Mouse (Mus musculus): ENCODE measurements around the gene Lama5.
A peak's percentile ranks its signal among the peaks of the same experiment; 100 is the strongest.
"Not testable (repeated sequence)": the region's sequence is repeated elsewhere in the genome, so short reads cannot be mapped to it uniquely, and the experiment has no call there.

The Lama5 gene

DNA sequence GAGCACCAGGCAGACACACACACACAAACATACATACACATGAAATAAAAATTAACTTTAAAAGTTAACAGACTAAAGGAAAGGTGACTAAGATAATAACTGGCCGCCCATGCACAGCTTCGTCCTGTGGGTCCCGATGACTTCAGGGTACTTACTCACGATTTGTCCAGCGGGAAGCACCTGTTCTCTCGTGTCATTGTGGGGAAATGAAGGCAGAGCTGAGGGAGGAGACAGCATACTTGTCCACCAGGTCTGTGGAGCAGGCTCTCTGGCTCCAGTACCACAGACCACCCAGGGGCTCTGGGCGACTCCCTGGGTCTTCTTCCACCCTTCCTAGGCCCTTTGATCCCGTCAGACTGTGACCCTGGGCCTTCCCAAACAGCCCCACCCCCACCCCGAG, 24.4 kb downstream of the Lama5 start:
- DNase-seq (ENCODE audit: extremely low read depth, insufficient read length, low spot score): no peak

DNA sequence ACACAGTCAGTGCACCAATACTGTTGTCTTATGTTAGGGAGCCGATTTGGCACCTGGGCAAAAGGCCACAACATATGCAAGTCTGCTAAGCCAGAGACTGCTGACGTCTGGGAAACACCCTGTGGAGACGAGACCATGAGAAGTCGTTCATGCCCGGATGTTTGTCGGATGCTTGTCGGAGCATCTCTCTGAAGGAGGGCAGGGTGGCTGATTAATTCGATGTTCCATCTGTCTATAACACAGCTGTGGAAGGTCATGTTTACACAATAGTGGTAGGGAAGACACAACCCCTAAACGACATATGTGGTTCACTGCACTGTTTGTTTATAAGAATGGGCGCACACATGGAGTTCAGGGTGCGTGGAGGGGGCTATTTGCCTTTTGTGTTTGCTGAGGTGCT, 25.0 kb downstream of the Lama5 start:
- no peak for DNase-seq (ENCODE audit: extremely low read depth, insufficient read length, low spot score)

DNA sequence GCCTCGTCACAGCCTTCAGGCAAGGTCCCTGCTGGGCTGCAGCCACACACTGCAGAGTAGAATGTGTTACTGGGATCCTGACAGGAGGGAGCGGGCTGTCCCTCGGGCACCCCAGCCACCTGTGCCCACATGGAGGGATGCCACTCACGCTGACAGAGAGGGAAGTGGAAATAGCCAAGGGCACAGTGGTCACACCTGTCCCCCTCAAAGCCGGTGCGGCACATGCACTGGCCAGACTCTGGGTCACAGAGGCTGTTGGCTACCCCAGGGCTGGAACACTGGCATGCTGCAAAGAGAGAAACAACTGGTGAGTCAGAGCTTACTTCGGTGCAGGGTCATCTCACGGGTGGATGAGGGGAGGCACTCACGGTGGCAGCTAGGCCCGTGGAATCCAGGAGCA, 26.9 kb downstream of the Lama5 start:
- no peak for DNase-seq (ENCODE audit: extremely low read depth, insufficient read length, low spot score)

DNA sequence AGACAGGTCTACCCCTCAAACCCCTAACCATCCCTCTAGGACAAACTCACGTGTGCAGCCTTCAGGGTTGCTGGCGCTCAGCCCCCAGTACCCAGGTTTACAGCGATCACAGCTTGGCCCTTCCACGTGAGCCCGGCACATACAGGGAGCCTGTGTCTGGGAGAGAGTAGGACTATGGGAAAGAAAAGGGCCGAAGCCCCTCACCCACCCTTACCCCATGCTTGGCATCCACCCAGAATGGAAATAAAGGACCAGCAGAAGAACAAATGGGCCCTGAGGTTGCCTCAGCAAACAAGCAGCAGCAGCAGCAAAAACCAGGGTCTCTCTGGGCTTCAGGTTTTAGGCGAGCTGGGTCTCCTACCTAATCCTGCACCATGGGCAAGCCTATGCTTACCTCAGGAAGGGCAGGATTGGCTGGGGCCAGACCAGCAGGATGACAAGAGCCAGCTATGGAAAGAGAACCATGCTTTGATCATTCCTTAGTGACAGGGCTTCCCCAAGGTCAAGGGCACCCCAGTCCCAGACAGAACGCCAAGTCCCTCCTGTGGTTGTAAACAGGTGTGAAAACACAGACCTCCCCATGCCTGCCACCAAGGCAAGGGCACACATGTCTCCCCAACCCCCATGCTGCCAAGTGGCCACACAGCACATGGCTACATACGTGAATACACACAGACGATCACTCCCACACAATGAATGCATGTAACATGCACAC, 28.2 kb downstream of the Lama5 start:
- no peak for DNase-seq (ENCODE audit: extremely low read depth, insufficient read length, low spot score)

DNA sequence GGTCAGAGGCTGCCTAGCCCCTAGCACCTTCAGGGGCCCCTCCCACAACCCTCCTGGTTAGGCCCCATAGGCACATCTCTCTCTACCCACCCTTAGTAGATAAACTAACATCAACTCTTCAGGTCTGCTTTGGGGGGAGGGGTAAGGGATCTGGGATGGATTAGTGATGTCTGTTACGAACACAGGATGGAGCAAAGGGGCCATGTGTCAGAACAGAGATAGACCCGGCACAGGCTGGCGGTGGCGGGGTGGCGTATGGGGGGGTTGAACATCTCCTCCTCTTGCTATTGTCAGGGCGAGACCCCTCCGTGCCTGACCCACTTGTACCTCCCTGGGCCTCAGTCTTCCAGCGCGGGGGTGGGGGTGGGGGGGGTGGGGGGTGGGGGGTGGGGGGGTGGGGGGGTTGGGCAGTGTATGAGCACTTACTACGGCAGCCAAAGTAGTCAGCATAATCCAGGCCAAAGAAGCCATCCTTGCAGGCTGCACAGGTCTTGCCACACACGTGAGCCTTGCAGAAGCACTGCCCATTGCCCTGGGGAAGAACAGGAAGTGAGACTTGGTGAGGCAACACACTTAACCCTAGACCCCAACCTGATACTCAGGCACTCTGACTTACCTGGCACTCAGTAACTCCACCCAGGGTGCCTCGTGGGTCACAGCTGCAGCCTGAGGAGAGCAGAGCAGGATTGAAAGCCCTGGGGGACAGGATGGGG, 28.9 kb downstream of the Lama5 start:
- no peak for DNase-seq (ENCODE audit: extremely low read depth, insufficient read length, low spot score)

DNA sequence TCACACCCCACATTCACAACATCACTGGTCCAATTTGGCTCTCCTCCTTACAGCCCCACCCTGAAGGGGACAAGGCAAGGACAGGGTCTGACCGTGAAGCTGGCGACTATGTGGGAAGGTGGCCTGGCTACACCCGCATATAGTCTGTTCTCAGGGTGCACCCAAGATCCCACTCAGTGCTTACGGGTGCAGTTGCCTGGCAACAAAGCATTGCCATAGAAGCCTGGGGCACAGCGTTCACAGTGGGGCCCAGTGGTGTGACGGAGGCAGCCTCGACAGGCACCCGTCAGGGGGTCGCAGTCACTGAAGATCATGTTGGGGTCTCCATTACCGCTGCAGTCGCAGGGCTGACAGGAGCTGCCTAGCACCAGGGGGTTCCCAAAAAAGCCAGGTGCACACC, 38.3 kb downstream of the Lama5 start:
- no peak for DNase-seq (ENCODE audit: extremely low read depth, insufficient read length, low spot score)

DNA sequence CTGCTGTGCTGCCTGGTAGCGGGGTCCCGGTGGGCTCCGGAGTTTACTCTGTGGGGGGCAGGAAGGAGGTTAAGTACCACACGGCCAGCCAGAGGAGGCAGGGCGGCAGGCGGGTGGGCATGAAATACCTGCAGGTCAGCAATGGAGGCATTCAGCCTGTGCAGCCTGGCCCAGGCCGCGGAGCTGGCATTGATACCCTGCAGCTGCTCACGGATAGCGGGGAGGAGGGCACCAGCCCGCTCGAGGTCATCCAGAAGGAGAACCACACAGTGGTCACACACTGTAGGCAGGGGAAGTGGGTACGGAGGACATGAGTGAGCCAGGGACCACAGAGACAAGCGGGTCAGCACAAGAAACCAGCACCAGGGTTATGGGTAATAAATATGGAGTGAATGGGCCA, 40.0 kb downstream of the Lama5 start:
- DNase-seq (ENCODE audit: extremely low read depth, insufficient read length, low spot score): no peak

DNA sequence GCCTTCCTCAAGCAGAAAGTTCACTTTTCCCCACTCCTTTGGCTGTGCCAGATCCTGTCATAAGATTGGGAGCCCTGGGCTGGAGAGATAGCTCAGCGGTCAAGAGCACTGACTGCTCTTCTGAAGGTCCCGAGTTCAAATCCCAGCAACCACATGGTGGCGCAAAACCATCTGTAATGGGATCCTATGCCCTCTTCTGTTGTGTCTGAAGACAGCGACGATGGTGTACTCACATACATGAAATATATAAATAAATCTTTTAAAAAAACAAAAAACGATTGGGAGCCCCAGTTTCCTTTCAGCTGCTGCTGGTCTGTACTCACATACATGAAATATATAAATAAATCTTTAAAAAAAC, 40.9 kb downstream of the Lama5 start:
- DNase-seq (ENCODE audit: extremely low read depth, insufficient read length, low spot score): no peak

DNA sequence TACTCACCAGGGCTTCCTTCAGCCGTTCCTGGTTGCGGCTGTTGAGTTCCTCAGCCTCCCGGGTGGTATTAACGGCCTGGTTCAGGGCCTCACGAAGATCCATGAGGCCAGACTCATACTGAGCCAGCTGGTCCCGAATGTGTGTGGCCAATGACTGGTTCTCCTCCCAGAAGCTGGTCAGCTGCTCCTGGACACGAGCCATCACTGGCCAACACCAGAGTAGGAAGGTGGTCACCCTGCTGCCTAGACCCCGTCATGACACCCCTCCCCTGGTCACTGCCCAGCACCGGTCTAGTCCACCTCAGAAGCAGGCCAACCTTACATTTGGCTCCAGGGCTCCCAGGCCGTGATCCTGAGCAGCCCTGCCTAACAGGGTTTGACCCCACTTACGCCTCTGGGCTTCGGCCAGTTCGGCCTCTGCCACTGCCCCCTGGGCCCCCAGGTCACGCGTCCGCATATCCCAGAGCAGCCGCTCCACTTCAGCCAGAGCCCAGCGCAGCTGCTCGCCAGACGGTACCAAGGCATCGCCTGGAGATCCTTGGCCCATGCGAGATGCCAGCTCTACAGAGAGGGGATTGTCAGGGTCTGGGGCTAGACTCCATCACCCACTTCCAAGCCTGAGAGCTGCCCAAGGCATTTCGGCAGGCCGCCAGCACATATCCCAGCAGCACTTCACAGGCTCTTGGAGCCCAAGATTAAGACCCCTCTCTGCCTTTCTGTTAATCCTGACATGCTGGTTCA, 41.5 kb downstream of the Lama5 start:
- DNase-seq (ENCODE audit: extremely low read depth, insufficient read length, low spot score): no peak

DNA sequence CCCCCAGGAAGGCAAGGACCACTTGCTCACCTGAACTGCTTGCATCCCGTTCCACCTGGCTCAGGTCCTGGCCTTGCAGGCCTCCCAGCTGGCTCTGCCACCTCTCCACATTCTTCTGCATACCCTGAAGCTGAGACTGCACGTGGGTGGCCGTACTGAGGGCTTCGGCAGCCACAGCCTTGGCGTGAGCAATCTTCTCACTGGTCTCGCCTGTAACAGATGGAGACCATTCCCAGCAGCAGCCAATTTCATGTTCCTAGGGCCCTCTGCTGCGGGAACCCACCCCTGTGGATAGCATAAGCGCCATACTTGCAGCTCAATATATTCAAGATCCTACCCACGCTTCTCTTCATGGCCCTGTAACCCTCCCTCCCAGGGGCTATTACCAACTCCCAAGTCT, 44.1 kb downstream of the Lama5 start:
- no peak for DNase-seq (ENCODE audit: extremely low read depth, insufficient read length, low spot score)

DNA sequence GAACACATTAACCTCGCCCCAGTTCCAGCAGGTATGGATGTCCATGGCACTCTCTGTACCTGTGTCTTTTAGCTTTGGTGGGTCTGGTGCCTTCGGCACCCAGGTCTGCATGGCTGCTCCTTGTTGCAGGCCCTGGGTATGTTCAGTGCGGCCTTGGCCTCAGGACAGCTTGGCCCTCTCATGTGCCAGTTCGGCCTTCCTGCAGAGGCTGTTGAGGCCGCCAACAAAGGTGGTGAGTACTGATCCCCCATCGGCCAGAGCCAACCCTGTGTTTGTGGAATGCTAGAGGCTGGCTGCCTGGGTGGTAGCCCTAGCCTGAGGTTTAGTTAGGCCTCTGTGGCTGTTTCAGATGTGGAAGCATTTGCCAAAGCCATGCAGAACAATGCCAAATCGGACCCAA, 49.9 kb downstream of the Lama5 start:
- no peak for DNase-seq (ENCODE audit: extremely low read depth, insufficient read length, low spot score)

DNA sequence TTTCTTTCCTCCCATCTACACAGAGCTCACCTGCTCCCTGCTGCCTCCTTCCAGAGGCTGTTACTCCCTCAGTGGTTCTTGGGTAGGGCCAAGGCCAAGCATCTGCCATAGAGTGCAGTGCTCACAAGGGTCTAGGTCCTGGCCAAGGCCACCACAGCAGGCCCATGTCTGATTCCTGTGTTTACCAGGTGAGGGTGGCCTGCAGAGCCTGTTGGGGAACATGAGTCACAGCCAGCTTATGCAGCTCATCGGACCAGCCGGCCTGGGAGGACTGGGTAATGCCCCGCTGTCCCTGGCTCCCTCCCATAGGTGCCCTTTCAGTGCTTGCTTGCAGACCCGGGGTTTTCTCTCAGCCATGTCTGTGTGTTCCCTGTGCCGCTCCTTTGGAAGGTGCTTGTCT, 51.5 kb downstream of the Lama5 start:
- DNase-seq (ENCODE audit: extremely low read depth, insufficient read length, low spot score): no peak

DNA sequence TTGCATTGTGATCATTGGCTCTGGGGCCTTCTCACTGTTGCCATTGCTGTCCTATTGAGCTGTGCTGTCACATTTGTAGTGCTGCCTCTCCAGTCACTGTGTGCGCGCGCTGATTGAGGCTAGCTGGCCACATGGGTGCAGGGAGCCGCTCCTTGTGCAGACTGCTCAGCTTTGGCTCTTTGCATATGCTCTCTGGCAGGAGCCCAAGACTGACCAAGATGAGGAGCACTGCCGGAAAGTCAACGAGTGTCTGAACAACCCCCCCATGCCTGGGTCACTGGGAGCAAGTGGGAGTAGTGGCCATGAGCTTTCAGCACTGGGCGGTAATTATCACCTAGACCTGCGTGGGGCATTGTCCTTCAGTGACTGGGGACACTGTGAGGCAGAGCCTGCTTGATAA, 51.9 kb downstream of the Lama5 start:
- not testable (repeated sequence) for DNase-seq (ENCODE audit: extremely low read depth, insufficient read length, low spot score)

DNA sequence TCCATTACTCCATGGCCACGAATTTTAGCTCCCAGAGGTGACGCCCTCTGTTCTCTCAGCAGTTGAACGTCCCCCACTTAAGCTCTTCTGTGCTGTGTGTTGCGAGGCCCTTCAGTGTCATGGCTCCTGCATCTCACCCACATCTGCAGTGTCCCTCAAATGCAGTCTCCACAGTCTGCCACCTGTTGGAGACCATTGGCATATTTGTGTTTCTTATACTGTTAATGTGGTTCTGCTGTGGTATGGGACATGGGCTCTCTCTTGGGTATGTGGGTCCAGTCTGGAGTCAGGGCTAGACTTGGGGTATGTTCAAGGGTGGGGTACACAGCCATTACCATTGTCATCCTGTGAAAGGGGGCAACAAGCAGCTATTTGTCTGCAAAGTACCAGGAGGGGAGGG, 52.5 kb downstream of the Lama5 start:
- no peak for DNase-seq (ENCODE audit: extremely low read depth, insufficient read length, low spot score)

DNA sequence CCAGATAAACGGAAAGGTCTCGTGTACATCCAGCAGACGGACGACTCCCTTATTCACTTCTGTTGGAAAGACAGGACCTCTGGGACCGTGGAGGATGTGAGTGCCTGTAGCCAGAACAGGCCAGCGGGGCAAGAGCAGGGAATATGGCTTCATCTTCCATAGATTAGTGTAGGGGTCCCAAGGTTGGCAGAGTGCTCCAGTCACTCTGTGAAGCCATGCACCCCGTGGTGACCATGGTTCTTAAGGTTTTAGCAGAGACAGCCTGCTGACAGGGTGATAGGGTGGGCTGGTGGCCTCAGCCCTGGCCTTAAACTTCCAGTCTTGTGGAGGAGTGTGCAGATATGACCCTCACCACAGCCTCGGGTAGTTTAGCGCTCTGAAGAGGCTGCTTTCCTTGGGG, 53.5 kb downstream of the Lama5 start:
- DNase-seq (ENCODE audit: extremely low read depth, insufficient read length, low spot score): no peak

DNA sequence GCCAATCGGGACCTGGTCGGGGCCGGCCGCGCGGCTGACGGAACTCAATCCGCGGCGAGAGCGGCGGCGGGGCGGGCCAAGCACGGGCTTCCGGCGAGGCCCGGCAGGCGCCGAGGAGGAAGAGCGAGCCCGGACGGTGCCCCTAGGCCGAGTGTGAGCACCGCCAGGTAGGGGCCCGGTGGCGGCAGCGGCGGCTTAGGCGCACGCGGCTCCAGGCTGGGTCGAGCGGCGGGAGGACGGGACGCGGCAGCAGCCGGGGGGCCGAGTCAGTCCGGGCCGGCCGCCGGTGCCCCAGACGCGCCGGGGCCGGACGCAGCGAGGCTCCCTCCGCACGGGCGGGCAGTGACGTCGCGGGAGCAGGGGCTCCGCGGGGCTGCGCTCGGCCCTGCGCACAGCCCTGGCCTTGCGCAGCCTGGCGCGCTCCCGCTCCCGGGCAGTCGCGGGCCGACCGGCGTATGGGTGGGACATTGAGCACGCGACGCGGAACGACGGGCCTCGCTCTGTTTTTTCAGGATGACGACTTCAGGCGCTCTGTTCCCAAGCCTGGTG, 54.1 kb downstream of the Lama5 start:
- no peak for DNase-seq (ENCODE audit: extremely low read depth, insufficient read length, low spot score)

DNA sequence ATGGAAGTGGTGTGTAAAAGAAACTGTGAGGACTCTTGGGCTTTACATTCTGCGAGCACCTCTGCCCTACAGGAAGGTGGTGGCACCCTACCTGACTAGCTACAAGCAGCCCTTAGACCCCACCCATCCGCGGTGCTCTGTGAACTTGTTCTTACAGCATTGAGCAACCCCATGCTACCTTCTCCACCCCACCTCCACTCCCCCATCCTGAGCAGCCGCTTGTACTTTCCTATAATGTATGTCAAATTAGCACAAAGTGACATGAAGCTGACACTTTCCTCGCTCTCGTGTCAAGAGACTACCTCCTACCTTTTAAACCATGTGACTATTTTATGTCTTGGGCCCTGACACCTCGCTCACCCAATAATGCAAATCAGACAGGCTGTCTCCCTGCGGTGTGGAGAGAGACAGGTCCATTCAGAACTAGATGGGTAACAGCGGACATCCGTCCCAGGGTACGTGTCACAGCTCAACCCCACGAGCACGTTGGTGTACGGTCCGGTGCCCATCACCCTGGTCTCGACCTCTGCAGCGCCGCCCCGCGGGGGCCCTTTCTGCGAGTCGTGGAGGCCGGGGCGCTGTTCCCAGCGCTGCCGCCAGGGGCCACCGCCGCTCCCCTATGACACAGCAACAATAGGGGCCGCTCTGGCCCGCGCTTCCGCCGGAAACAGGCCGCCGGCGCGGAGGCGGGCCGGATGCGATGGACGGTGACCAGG, 54.7 kb downstream of the Lama5 start, which contains the start of gene Adrm1:
TSS of gene Adrm1 (plus strand) at position 680 of the 716 bp plus-strand sequence.
- peak; percentile 97 for DNase-seq (ENCODE audit: extremely low read depth, insufficient read length, low spot score)

DNA sequence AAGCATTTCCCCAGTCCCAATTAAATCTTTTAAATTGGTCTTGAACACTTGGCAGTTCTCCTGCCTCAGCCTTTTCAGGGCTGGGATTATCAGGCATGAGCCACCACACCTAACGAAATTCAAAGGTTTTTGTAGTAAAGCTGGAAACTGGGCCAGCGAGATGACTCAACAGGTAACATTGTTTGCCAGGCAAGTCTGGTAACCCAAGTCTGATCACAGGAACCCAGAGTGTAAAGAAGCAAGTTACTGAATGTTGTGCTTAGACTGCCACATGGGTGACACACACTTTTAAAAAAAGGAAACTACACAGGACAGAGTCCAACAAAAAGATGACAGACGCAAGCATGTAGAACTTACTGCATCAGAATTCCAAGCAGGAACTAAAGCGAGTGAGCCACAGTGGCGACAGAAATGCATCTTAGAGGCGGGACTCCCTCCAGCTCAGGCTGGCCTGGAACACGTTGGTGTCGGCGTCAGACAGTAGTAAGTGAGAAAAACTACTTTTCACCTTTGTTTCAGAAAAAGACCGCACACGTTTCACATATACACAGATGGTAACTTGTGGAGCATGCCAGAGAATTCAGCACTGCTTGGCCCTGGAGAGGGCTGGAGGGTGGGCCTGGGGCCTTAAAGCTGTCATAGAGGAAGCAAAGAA, 55.4 kb downstream of the Lama5 start:
- no peak for DNase-seq (ENCODE audit: extremely low read depth, insufficient read length, low spot score)

DNA sequence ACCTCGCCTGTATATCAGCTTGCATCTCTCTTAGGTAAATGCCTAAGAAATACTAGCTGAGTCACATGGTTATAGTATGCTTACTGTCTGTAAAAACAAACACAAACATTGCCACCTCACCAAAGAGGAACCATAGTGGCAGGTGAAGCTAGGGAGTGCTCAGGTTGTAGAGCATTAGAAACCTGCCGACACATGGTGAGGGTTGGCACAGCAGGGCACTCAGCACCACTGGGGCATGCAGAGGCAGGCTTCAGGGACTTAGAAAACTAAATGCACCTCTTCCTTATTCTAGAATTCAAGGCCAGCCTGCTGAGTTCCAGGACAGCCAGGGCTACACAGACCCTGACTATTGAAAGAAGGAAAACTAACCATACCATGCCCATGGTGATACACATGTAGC, 58.8 kb downstream of the Lama5 start:
- no peak for DNase-seq (ENCODE audit: extremely low read depth, insufficient read length, low spot score)

DNA sequence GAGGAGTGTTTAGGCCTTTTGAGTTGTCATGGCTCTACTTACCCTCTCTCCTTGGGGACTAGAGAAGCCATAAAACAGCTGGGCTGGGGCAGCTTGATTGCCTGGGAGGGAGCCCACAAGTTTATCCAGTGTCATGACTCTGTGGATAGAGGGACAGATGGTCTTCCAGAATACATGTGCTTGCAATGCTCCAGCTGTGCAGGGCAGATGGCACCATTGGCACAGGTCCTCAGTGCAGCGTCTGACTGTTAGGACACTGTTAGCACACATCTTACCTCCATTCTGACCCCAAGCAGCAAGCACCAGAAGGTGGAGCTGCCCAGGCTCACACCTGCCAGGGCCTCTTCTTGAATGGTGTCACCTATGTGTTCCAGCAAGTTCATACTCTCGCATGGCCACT, 59.8 kb downstream of the Lama5 start:
- DNase-seq (ENCODE audit: extremely low read depth, insufficient read length, low spot score): no peak
